Mouse (Mus musculus) heart, embryonic 16.5 days (tissue): Measurements from ENCODE around the gene Slc22a30. TPM values are rescaled to one million over a fixed set of nuclear protein-coding genes. Genes with fewer than 3 reads are reported as not detected.
"Not testable (repeated sequence)": the region's sequence is repeated elsewhere in the genome, so short reads cannot be mapped to it uniquely, and the experiment has no call there.

Source experiments
- ATAC-seq: fragments of 200-750 bp; cut with Nextera tagmentation; replicated peaks from 2 replicates; pipeline ENCODE4 v1.8.0; 2017; ENCODE audit warnings: moderate number of reproducible peaks; ENCODE audit not compliant: insufficient read depth, low FRiP score; ENCODE audit errors: extremely low read depth
- H3K27ac ChIP-seq: fragments of 300-500 bp; sonication (generic); 2 replicates; pipeline ENCODE4 v1.5.1; 2014; ENCODE audit warnings: mild to moderate bottlenecking, low read length, control low read depth, moderate library complexity
- H3K27me3 ChIP-seq: fragments of 300-500 bp; sonication (generic); 2 replicates; pipeline ENCODE4 v1.6.1; 2014; ENCODE audit warnings: low read length, mixed read lengths; ENCODE audit not compliant: control insufficient read depth, insufficient read depth
- H3K36me3 ChIP-seq: fragments of 300-500 bp; sonication (generic); 2 replicates; pipeline ENCODE4 v1.6.1; 2014; ENCODE audit not compliant: control insufficient read depth, insufficient read depth
- H3K4me1 ChIP-seq: fragments of 300-500 bp; sonication (generic); 2 replicates; pipeline ENCODE4 v1.6.1; 2014; ENCODE audit warnings: low read length, mixed read lengths; ENCODE audit not compliant: control insufficient read depth, insufficient read depth
- H3K4me2 ChIP-seq: fragments of 300-500 bp; sonication (generic); 2 replicates; pipeline ENCODE4 v1.6.1; 2014; ENCODE audit warnings: low read depth, mild to moderate bottlenecking, control low read depth, low read length
- H3K4me3 ChIP-seq: fragments of 300-500 bp; sonication (generic); 2 replicates; pipeline ENCODE4 v1.5.1; 2014; ENCODE audit warnings: mild to moderate bottlenecking, control low read depth, low read length
- H3K9ac ChIP-seq: fragments of 300-500 bp; sonication (generic); 2 replicates; pipeline ENCODE4 v1.6.1; 2014; ENCODE audit warnings: low read length, control low read depth
- H3K9me3 ChIP-seq: fragments of 300-500 bp; sonication (generic); replicated peaks from 2 replicates; pipeline ENCODE4 v1.6.1; 2016; ENCODE audit warnings: low read length; ENCODE audit not compliant: control insufficient read depth
- WGBS: fragments of 180-500 bp; shearing (Covaris S2); extraction: QIAGEN DNeasy Blood & Tissue Kit; methylation state at CpG from one replicate; pipeline ENCODE4 v1.1.7; 2014; 5-methylcytosine and 5-hydroxymethylcytosine counted together
- polyA plus RNA-seq: library from polyadenylated mRNA; unstranded; fragments of >200 nt; fragmentation: Nextera tagmentation; extraction: Ambion mirVana; gene quantifications from 2 replicates; pipeline ENCODE4 v1.2.1, GENCODE M21; 2015

Slc22a30 gene
- not detected in 2 replicates for polyA plus RNA-seq

- not testable (repeated sequence) for H3K4me2 ChIP-seq, ATAC-seq, H3K4me3 ChIP-seq, H3K9ac ChIP-seq, H3K27me3 ChIP-seq, H3K27ac ChIP-seq, H3K4me1 ChIP-seq, H3K9me3 ChIP-seq, H3K36me3 ChIP-seq
- WGBS = 83% methylated on average over 1 of the region's 2 CpGs
Observed at GRCm38 (mm10) chr19:8405011-8405410, at the start of gene Slc22a30. Gene Slc22a30, minus strand, starts transcription at chr19:8405111.

DNA sequence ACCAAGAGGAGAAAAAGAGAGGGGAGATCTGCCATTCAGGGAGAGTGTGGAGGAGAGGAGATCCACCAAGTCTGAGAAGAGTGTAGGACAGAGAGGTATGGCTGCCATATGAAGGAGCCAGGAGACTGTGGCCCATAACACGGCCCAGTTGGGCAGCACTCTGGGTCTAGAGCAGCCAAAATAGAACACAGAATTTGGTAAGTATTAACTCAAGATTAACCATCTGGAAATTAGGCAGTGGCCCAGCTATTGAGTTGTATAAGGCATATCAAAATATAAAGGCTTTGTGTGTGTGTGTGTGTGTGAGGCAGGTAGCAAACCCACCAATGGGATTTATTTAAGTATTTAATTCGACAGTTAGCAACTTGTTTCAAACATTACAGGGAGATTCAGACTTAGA, 43.4 kb upstream of the Slc22a30 start:
- ATAC-seq = no peak
- 55% methylated on average over 2 of the region's 2 CpGs for WGBS
- no peaks in the 10 kb centered on the region for H3K4me1 ChIP-seq

GRCm38 (mm10) chr19:8447516-8447915, 42.6 kb upstream of the Slc22a30 start:
- no peaks in the 10 kb centered on the region for H3K36me3 ChIP-seq
- H3K4me2 ChIP-seq = no peak overlapping the region
- WGBS = 83% methylated on average over 1 of the region's 1 CpGs
- ATAC-seq = no peak
- H3K4me3 ChIP-seq = no peak overlapping the region
- no peaks in the 10 kb centered on the region for H3K4me1 ChIP-seq
- H3K9ac ChIP-seq = no peak overlapping the region
- H3K27me3 ChIP-seq = no peaks in the 10 kb centered on the region
- no peak overlapping the region for H3K27ac ChIP-seq
- no peaks in the 10 kb centered on the region for H3K9me3 ChIP-seq

More for the DNA sequence above, 43.4 kb upstream of the Slc22a30 start:
- Histone ChIP-seq H3K27me3 (no peaks in the 10 kb centered on the region), H3K9ac (no peak overlapping the region), H3K4me3 (no peak overlapping the region), H3K36me3 (no peaks in the 10 kb centered on the region), H3K4me2 (no peak overlapping the region), H3K9me3 (no peaks in the 10 kb centered on the region), H3K27ac (no peak overlapping the region)

- Histone ChIP-seq H3K4me2 (no peak overlapping the region), H3K9ac (no peak overlapping the region), H3K36me3 (no peaks in the 10 kb centered on the region), H3K9me3 (no peaks in the 10 kb centered on the region), H3K27ac (no peak overlapping the region), H3K4me3 (no peak overlapping the region), H3K27me3 (no peaks in the 10 kb centered on the region), H3K4me1 (no peaks in the 10 kb centered on the region)
- 80% methylated on average over 5 of the region's 5 CpGs for WGBS
- no peak for ATAC-seq
Observed at GRCm38 (mm10) chr19:8431051-8431662, 26.2 kb upstream of the Slc22a30 start.

DNA sequence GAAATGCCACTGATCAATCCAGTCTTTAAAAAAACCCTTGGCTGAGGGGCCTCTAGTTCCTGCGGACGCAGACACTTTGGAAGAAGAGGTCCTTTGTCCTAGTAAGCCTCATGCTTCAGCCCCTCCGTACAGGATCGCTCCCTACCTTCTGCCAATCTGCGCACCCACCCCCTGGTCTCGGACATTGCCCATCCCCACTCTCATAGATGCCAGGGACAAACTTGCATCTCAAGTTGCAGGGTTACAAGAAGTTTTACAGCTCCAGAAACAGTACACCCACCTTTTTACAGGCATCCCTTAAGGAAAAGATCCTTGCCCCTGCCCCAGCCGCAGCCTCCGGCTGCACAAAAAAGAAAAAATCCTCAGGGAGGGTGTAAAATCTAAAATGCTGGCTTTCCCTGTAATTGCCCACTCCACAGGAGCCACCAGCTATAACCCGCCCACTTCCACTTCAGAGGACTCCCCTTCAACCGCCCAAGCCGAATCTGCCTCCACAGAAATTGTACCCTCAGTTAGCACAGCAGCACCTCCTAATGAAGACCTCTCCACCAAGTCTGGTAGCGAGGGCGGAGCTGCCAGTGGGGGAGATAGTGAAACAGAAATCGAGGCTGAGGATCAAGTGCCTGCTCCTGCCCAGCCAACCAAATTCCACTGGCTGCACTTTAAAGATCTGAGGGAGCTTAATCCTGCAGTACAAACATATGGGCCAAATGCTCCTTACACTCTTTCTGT, 2.5 kb upstream of the Slc22a30 start:
- not testable (repeated sequence) for H3K4me3 ChIP-seq, H3K9me3 ChIP-seq, H3K27ac ChIP-seq, H3K9ac ChIP-seq, ATAC-seq, H3K27me3 ChIP-seq, H3K4me1 ChIP-seq, H3K36me3 ChIP-seq
- 49% methylated on average over 14 of the region's 14 CpGs for WGBS
- peak overlapping the region; percentile 37 for H3K4me2 ChIP-seq

Other genes starting within 250 kb of the Slc22a30 start
- not detected in 2 replicates for gene Slc22a29, start 186.2 kb downstream of the Slc22a30 start, polyA plus RNA-seq
- 0.04 and 0.11 TPM in 2 replicates for gene Slc22a8, start 186.1 kb upstream of the Slc22a30 start, polyA plus RNA-seq
- not detected in 2 replicates for gene Slc22a6, start 212.9 kb upstream of the Slc22a30 start, polyA plus RNA-seq